Mouse (Mus musculus) neural tube, embryonic 15.5 days (tissue): ENCODE measurements at regions not wholly inside any gene's neighbourhood (a gene's known extent, or its start where the extent isn't known, plus 50 kb on each side); places are given as distances from the start of the nearest gene placed in this dataset.

Experiments
- ATAC-seq: fragments of 200-750 bp; cut with Nextera tagmentation; 2 replicates; pipeline ENCODE4 v1.8.0; 2017; ENCODE audit warnings: mild to moderate bottlenecking, moderate TSS enrichment, moderate library complexity; ENCODE audit not compliant: low FRiP score
- H3K27ac ChIP-seq: fragments of 300-500 bp; sonication (generic); replicated peaks from 2 replicates; pipeline ENCODE4 v1.5.1; 2015; ENCODE audit warnings: mild to moderate bottlenecking, inconsistent platforms
- H3K27me3 ChIP-seq: fragments of 300-500 bp; sonication (generic); replicated peaks from 2 replicates; pipeline ENCODE4 v1.6.1; 2015; ENCODE audit warnings: inconsistent platforms
- H3K36me3 ChIP-seq: fragments of 300-500 bp; sonication (generic); 2 replicates; pipeline ENCODE4 v1.6.1; 2015; ENCODE audit warnings: inconsistent platforms
- H3K4me1 ChIP-seq: fragments of 300-500 bp; sonication (generic); 2 replicates; pipeline ENCODE4 v1.6.1; 2015; ENCODE audit warnings: inconsistent platforms
- H3K4me2 ChIP-seq: fragments of 300-500 bp; sonication (generic); 2 replicates; pipeline ENCODE4 v1.6.1; 2015; ENCODE audit warnings: inconsistent platforms, mild to moderate bottlenecking, moderate library complexity
- H3K4me3 ChIP-seq: fragments of 300-500 bp; sonication (generic); replicated peaks from 2 replicates; pipeline ENCODE4 v1.5.1; 2015; ENCODE audit warnings: mild to moderate bottlenecking, inconsistent platforms
- H3K9ac ChIP-seq: fragments of 300-500 bp; sonication (generic); replicated peaks from 2 replicates; pipeline ENCODE4 v1.6.1; 2015; ENCODE audit warnings: mild to moderate bottlenecking, inconsistent platforms
- H3K9me3 ChIP-seq: fragments of 300-500 bp; sonication (generic); replicated peaks from 2 replicates; pipeline ENCODE4 v1.6.1; 2016; ENCODE audit warnings: inconsistent platforms
- WGBS: fragments of 180-500 bp; shearing (Covaris S2); methylation state at CpG from one replicate; pipeline ENCODE4 v1.1.7; 2015; ENCODE audit warnings: mixed read lengths; 5-methylcytosine and 5-hydroxymethylcytosine counted together

DNA sequence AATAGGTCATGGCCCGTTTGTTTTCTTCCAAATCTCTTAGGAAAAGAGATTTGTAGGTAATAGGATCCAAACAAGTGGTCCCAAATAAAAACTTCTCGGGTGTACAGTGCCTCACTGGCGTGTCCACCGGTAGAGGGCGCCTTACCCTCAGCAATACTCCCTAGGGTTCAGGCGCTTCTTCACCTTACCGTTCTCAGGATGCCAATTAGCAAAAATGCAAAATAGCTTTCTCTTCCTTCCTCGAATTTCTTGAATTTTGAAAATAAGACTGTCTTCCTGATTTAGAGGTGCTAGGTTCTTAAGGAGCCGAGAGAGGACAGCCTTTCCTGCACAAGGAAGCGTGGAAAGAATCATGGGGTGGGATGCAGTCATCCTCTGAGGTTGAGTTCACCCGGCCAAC is 275.9 kb downstream of the Pmp22 start:
- Histone ChIP-seq H3K4me3 (no peak overlapping the region), H3K27ac (no peak overlapping the region), H3K9ac (no peak overlapping the region), H3K9me3 (no peaks in the 10 kb centered on the region), H3K4me1 (0 out of 2 replicates have a peak, but pooled peaks cover 5% of the 10 kb centered on the region), H3K27me3 (no peaks in the 10 kb centered on the region; the same call in 1 of the 2 replicates), H3K36me3 (no peaks in the 10 kb centered on the region), H3K4me2 (peak overlapping the region; percentile 31)
- 12% methylated on average over 11 of the region's 11 CpGs for WGBS
- ATAC-seq = no peak

DNA sequence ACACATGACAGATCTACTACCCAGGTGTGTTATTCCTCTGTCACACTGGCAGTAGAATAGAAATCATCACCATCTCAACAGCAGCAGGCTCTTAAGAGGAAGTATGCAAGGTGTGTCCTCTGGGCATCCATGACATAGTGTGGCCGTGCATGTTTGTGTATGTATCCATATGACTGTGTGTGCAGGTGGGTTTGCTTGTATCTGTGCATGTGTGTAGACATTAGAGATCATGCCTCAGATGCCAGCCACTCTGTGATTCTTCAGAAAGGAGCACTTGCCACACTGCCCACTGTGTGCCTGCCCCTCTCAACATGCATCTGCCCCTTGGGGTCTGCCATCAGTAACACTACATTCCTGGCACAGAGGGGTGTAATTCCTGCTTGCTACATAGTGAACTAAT is 280.6 kb downstream of the Pmp22 start:
- Histone ChIP-seq H3K9ac (no peak overlapping the region), H3K9me3 (no peaks in the 10 kb centered on the region), H3K27ac (no peak overlapping the region), H3K4me1 (peaks cover 23% of the 10 kb centered on the region), H3K4me3 (no peak overlapping the region), H3K4me2 (no peak overlapping the region), H3K27me3 (peaks cover 3% of the 10 kb centered on the region; the same call in 1 of the 2 replicates), H3K36me3 (no peaks in the 10 kb centered on the region)
- no peak for ATAC-seq
- whole genome bisulfite sequencing = 100% methylated on average over 1 of the region's 1 CpGs

GRCm38 (mm10) chr11:63410921-63411320 is 282.1 kb downstream of the Pmp22 start:
- H3K9ac ChIP-seq = no peak overlapping the region
- peaks cover 17% of the 10 kb centered on the region for H3K4me1 ChIP-seq
- H3K4me2 ChIP-seq = no peak overlapping the region
- H3K4me3 ChIP-seq = no peak overlapping the region
- H3K27ac ChIP-seq = no peak overlapping the region
- no peaks in the 10 kb centered on the region for H3K36me3 ChIP-seq
- no peaks in the 10 kb centered on the region for H3K9me3 ChIP-seq
- H3K27me3 ChIP-seq = peaks cover 3% of the 10 kb centered on the region; the same call in 1 of the 2 replicates
- 96% methylated on average over 4 of the region's 4 CpGs for WGBS
- no peak for ATAC-seq

DNA sequence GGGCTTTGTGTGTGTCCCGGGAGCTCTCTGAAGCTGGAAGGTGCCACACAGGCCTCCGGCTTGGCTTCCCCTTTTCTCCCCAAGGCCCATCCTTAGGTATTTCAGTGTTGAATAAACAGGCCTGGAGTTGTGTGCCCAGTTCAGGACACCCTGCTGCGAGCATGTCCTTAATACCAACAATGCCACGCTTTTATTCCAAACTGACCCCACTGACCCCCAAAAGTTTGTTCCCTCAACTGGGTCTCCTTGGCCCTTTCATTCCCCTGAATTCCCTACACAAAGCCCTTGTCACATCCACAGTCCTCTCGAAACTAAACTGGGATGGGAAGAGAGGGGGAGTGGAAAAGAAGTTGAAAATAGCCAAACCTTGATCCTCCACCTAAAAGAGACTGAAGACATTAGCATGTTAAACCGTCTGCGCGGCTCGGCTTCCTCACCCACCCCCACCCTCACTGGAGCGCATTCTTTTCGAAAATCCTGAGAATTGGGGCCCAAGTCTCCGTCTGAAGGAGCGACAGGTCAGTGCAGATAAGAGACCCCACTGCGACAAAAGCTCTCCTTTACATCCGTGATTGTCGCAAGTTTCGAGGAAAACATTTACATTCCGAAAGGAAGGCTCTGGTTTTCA is 283.7 kb downstream of the Pmp22 start:
- Histone ChIP-seq H3K4me2 (peak overlapping the region; percentile 49), H3K27ac (no peak overlapping the region), H3K4me3 (peak overlapping the region; percentile 18), H3K27me3 (peaks cover 3% of the 10 kb centered on the region; the same call in 1 of the 2 replicates), H3K36me3 (no peaks in the 10 kb centered on the region), H3K9ac (no peak overlapping the region), H3K9me3 (no peaks in the 10 kb centered on the region), H3K4me1 (peaks cover 17% of the 10 kb centered on the region)
- 6% methylated on average over 18 of the region's 18 CpGs for WGBS
- no peak; the same call in 1 of the 2 replicates for ATAC-seq

GRCm38 (mm10) chr11:63413106-63413505 is 284.3 kb downstream of the Pmp22 start:
- Histone ChIP-seq H3K27me3 (peaks cover 3% of the 10 kb centered on the region; the same call in 1 of the 2 replicates), H3K4me1 (peaks cover 17% of the 10 kb centered on the region), H3K4me2 (peak overlapping the region; percentile 49), H3K9me3 (no peaks in the 10 kb centered on the region), H3K27ac (no peak overlapping the region; the same call in 1 of the 2 replicates), H3K9ac (no peak overlapping the region), H3K36me3 (no peaks in the 10 kb centered on the region), H3K4me3 (peak overlapping the region; percentile 18)
- ATAC-seq = no peak
- 11% methylated on average over 13 of the region's 13 CpGs for WGBS

DNA sequence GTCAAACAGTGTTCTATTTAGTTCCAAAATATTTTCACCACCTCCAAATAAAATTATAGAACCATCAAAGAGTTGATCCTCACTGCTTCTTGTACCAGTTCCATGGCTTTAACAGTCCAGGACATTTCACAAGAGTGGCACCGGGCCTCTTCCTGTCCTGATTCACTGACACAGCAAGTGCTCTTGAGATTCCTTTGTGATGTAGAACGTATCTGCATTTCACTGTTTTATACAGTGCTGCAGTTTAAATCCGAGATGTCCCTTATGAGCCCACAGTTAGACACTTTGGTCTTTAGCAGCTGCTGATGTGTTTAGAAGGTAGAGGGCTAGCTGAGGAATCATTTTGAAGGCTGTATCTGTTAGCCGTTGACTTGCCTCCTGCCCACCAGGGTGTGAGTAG is 284.8 kb downstream of the Pmp22 start:
- no peaks in the 10 kb centered on the region for H3K36me3 ChIP-seq
- H3K4me3 ChIP-seq = no peak overlapping the region
- H3K4me1 ChIP-seq = peaks cover 17% of the 10 kb centered on the region
- no peak overlapping the region for H3K9ac ChIP-seq
- H3K4me2 ChIP-seq = no peak overlapping the region
- peaks cover 3% of the 10 kb centered on the region; the same call in 1 of the 2 replicates for H3K27me3 ChIP-seq
- no peak for ATAC-seq
- H3K9me3 ChIP-seq = no peaks in the 10 kb centered on the region
- H3K27ac ChIP-seq = no peak overlapping the region
- WGBS = 50% methylated on average over 4 of the region's 4 CpGs

GRCm38 (mm10) chr11:63418042-63418776 is 289.4 kb downstream of the Pmp22 start:
- ATAC-seq = no peak
- Histone ChIP-seq H3K9ac (no peak overlapping the region), H3K4me3 (no peak overlapping the region), H3K27ac (no peak overlapping the region), H3K4me1 (0 out of 2 replicates have a peak, but pooled peaks cover 1% of the 10 kb centered on the region), H3K9me3 (no peaks in the 10 kb centered on the region), H3K36me3 (no peaks in the 10 kb centered on the region), H3K4me2 (no peak overlapping the region), H3K27me3 (no peaks in the 10 kb centered on the region)
- WGBS = 83% methylated on average over 5 of the region's 5 CpGs

GRCm38 (mm10) chr11:63420341-63420740 is 291.6 kb downstream of the Pmp22 start:
- no peak overlapping the region for H3K4me3 ChIP-seq
- H3K36me3 ChIP-seq = no peaks in the 10 kb centered on the region
- H3K27ac ChIP-seq = no peak overlapping the region
- WGBS = 95% methylated on average over 3 of the region's 3 CpGs
- H3K9me3 ChIP-seq = no peaks in the 10 kb centered on the region
- no peak for ATAC-seq
- no peak overlapping the region for H3K4me2 ChIP-seq
- H3K9ac ChIP-seq = no peak overlapping the region
- no peaks in the 10 kb centered on the region for H3K4me1 ChIP-seq
- no peaks in the 10 kb centered on the region for H3K27me3 ChIP-seq

DNA sequence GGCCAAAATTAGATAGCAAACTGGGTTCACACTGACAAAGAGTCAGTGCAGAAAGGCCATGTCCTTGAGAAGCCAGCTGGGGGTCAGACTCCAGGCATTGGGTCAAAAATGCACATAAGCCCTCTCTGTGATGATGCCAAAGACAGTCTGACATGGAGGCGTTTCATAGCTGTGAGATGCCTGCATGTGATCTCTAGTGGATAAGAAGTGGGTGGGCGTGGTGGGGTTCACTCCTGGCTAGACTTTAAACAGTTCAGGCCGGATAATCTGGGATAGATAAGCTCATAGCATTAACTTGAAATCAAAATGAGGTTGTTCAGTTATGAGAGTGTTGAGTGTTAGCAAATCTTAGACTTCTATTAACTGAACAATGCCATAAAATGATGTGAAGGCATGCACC is 293.3 kb downstream of the Pmp22 start:
- 90% methylated on average over 3 of the region's 3 CpGs for WGBS

GRCm38 (mm10) chr11:63424319-63424718 is 295.5 kb downstream of the Pmp22 start:
- H3K27ac ChIP-seq = no peak overlapping the region
- H3K4me2 ChIP-seq = no peak overlapping the region
- H3K4me3 ChIP-seq = no peak overlapping the region
- H3K9ac ChIP-seq = no peak overlapping the region
- no peaks in the 10 kb centered on the region for H3K9me3 ChIP-seq
- H3K36me3 ChIP-seq = no peaks in the 10 kb centered on the region
- H3K27me3 ChIP-seq = no peaks in the 10 kb centered on the region
- ATAC-seq = no peak
- H3K4me1 ChIP-seq = peaks cover 4% of the 10 kb centered on the region; the same call in 1 of the 2 replicates
- 82% methylated on average over 3 of the region's 3 CpGs for WGBS

More for the DNA sequence above, 293.3 kb downstream of the Pmp22 start:
- Histone ChIP-seq H3K36me3 (no peaks in the 10 kb centered on the region), H3K4me3 (no peak overlapping the region), H3K4me1 (peaks cover 4% of the 10 kb centered on the region; the same call in 1 of the 2 replicates), H3K27ac (no peak overlapping the region), H3K9ac (no peak overlapping the region), H3K9me3 (no peaks in the 10 kb centered on the region), H3K27me3 (no peaks in the 10 kb centered on the region), H3K4me2 (no peak overlapping the region)
- ATAC-seq = no peak

DNA sequence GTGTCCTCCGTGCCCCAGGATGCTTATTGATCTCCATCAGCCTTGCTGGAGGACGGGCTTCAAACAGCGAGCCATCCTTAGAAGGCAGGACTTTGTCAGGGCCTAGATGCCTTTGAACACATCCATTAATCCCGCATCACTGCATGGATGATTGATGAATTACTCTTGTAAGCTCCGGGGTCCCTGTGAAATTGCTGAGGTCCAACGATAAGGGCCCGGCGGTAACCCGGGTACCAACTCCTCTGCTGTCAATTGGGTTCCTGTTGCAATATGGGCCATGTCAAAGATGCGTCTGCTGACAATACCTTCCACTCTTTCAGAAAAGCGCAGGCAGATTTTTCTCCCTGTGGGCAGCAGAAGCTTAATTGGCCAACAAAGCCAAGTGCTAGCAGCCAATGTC is 297.0 kb downstream of the Pmp22 start:
- ATAC-seq = no peak
- no peak overlapping the region for H3K9ac ChIP-seq
- no peak overlapping the region for H3K4me3 ChIP-seq
- no peak overlapping the region for H3K4me2 ChIP-seq
- no peaks in the 10 kb centered on the region for H3K9me3 ChIP-seq
- WGBS = 15% methylated on average over 11 of the region's 11 CpGs
- no peaks in the 10 kb centered on the region for H3K36me3 ChIP-seq
- no peak overlapping the region for H3K27ac ChIP-seq
- no peaks in the 10 kb centered on the region for H3K27me3 ChIP-seq
- H3K4me1 ChIP-seq = peaks cover 4% of the 10 kb centered on the region; the same call in 1 of the 2 replicates

- no peak overlapping the region for H3K27ac ChIP-seq
- H3K9me3 ChIP-seq = no peaks in the 10 kb centered on the region
- ATAC-seq = no peak
- no peaks in the 10 kb centered on the region for H3K27me3 ChIP-seq
- WGBS = 15% methylated on average over 5 of the region's 5 CpGs
- H3K4me1 ChIP-seq = peaks cover 14% of the 10 kb centered on the region
- no peak overlapping the region for H3K4me3 ChIP-seq
- H3K9ac ChIP-seq = no peak overlapping the region
- H3K4me2 ChIP-seq = no peak overlapping the region
- H3K36me3 ChIP-seq = no peaks in the 10 kb centered on the region
Measured at GRCm38 (mm10) chr11:63453786-63454185, 325.0 kb downstream of the Pmp22 start.
